In the genomic region with DNA sequence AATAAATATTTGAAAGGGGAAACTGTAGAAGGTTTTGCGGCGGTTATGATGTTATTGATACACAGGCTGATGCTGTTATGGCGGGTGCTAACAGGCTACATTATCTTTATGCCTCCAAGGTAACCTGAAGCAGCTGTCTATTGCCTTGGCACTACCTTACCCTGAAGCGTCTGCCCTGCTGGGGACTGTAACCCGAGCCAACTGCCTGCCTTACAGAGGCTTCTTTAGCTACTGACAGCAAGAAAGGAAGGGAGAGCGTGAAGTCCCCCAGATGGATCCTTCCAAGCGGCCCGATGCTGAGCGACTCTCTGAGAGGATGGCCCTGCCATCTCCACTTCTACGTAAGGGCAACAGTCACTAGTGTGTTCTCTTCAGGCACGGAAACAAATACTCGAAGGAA, we compare ENCODE assay signal across 8 mouse cellular contexts. TPM values are rescaled to one million over a fixed set of nuclear protein-coding genes. Genes with fewer than 3 reads are reported as not detected.
DNase-seq lines count a peak whose midpoint lies in the region; ATAC-seq and TF ChIP-seq lines count a peak whose summit lies in the region.

Gene Fam107b, plus strand, starts transcription at position 303 of the 400 bp plus-strand sequence.

- TF ChIP-seq CTCF in bone marrow macrophage, adult 2 months (IDR thresholded peaks at IDR 0.05; ENCODE audit: low read depth, low read length) = no peak

- no peak within 1 kb of the TSS for H3K4me2 ChIP-seq in liver, embryonic 15.5 days

- H3K27ac ChIP-seq in bone marrow macrophage, adult 2 months (ENCODE audit: insufficient read depth, low read depth, low read length) = no peak within 1 kb of the TSS
- no peak within 1 kb of the TSS for H3K27ac ChIP-seq in liver, embryonic 15.5 days (replicated peaks)

- no peak for ATAC-seq in liver, embryonic 15.5 days (ENCODE audit: insufficient read depth)

- H3K4me1 ChIP-seq in bone marrow macrophage, adult 2 months (ENCODE audit: control insufficient read depth, insufficient read depth, low read length) = peaks cover 2% of the 10 kb centered on the region; the same call in 1 of the 2 replicates
- no peaks in the 10 kb centered on the region for H3K4me1 ChIP-seq in liver, embryonic 15.5 days (replicated peaks)

- no peaks in the 10 kb centered on the region for H3K36me3 ChIP-seq in liver, embryonic 15.5 days (replicated peaks)

- no peak within 1 kb of the TSS for H3K9ac ChIP-seq in liver, embryonic 15.5 days

- no peak for TF ChIP-seq POLR2A in bone marrow macrophage, adult 2 months (IDR thresholded peaks at IDR 0.05; ENCODE audit: borderline replicate concordance, low read depth, low read length)

- DNase-seq in layer of hippocampus, adult 8-10 months (ENCODE audit: low spot score in 2 of 2) = no peak
- DNase-seq in layer of hippocampus, adult 11-12 months (ENCODE audit: low spot score) = no peak
- DNase-seq in heart, postnatal 14 days = no peak
- no peak for DNase-seq in right cerebral cortex, adult 18-20 months
- DNase-seq in urinary bladder, postnatal 25 days (ENCODE audit: low spot score) = no peak
- DNase-seq in testis, postnatal 10 days (ENCODE audit: low spot score) = no peak

- H3K27me3 ChIP-seq in liver, embryonic 15.5 days = no peaks in the 10 kb centered on the region

- WGBS in liver, embryonic 15.5 days (ENCODE audit: insufficient replicate concordance) = 66% methylated on average over 12 of the region's 12 CpGs

- no peak within 1 kb of the TSS for H3K4me3 ChIP-seq in bone marrow macrophage, adult 2 months (ENCODE audit: insufficient read depth, low read length)
- H3K4me3 ChIP-seq in liver, embryonic 15.5 days (replicated peaks) = no peak within 1 kb of the TSS

- intact Hi-C loops in heart, postnatal 14 days (cut with DNase I) = no loop called here

- no peaks in the 10 kb centered on the region for H3K9me3 ChIP-seq in liver, embryonic 15.5 days (replicated peaks)

RNA-seq across cellular contexts. Expression of gene Fam107b, which starts in this region (rescaled TPM):
- 10 to 100 TPM; 11.5 to 17.4 (median 13.9) TPM for total RNA-seq in layer of hippocampus, adult 8-10 months (2022)
- polyA plus RNA-seq in bone marrow macrophage, adult 2 months (2012; ENCODE audit: insufficient read depth, insufficient read length, missing spikeins) = 38.3 and 39.0 TPM in 2 replicates
- total RNA-seq in heart, postnatal 14 days (2021) = 10 to 100 TPM; 10.2 to 14.1 TPM
- 18.3 and 20.1 TPM in 2 replicates for polyA plus RNA-seq in liver, embryonic 15.5 days (2015; fragmentation: Nextera tagmentation; extraction: Ambion mirVana)
